Mouse (Mus musculus) left cerebral cortex, adult 9 months (tissue): ENCODE results near the gene 1700003H04Rik.

Experiments
- DNase-seq, 2 experiments: peaks; one replicate each; pipeline ENCODE4 v3.0.0; 2022; ENCODE audit warnings: low spot score in 2 of 2

1700003H04Rik gene

GRCm38 (mm10) chr3:124581001-124581400 lies at the start of gene 1700003H04Rik:
TSS of gene 1700003H04Rik (minus strand) at chr3:124581101.
- no peak for DNase-seq

GRCm38 (mm10) chr3:124623031-124623430 lies 42.1 kb upstream of the 1700003H04Rik start:
- no peak for DNase-seq

DNA sequence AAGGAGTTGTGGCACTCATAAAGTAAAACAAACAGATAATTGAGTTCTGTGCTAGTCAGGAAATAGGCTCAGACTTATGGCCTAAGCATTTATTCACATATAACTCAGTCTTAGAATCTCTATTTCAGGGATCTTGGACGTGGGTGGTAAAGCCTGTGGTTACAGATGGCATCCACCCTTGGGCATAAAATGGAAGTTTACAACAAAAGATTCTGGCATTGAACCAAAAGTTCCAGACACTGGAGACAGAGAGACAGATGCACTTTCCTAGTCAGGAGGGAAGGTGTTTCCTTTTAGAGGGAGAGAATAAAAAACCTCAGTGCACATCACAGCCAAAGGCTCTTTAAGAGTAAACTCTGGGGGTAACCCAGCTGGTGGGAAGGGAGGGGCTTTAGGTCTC lies 32.4 kb upstream of the 1700003H04Rik start:
- peak; percentile 60 to 73 for DNase-seq

DNA sequence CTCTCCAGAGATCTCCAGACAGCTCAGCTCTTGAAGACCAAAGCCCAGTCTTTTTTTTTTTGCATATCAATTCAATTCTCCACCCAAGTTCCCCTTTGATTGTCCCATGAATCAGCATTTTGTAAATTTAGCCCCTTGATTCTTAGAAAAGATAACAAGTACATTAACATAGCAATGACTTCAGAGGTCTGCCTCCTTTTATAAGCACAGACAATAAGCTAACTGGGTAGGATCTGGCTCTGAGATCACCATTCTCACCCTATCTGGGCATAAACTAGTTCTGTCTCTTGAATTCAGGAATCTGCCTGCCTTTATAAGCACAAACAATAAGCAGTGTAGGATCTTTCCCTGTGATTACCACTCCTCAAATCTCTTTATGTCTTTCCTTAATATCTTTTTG lies 29.1 kb upstream of the 1700003H04Rik start:
- no peak for DNase-seq

GRCm38 (mm10) chr3:124606021-124606517 lies 25.2 kb upstream of the 1700003H04Rik start:
- no peak for DNase-seq

- no peak for DNase-seq
Measured at GRCm38 (mm10) chr3:124605518-124605917, 24.6 kb upstream of the 1700003H04Rik start.

DNA sequence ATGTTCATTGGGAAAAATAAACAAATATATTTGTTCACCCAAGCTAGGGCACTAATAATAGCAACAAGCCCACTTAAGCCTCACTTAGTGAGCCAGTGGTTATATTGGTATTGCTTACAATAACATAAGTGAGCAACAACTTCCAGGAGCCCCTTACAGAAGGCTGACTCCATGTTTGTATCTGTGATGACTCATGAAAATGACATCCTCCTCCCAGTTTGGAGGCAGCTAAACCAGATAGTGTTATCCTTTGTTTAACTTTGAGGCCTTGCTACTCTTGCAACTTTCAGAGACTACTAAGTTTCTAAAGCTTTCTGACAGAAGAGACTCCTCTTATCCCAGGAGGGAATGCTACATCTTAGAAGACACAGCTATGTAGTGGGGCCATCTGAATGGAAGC lies 16.9 kb upstream of the 1700003H04Rik start:
- no peak for DNase-seq

DNA sequence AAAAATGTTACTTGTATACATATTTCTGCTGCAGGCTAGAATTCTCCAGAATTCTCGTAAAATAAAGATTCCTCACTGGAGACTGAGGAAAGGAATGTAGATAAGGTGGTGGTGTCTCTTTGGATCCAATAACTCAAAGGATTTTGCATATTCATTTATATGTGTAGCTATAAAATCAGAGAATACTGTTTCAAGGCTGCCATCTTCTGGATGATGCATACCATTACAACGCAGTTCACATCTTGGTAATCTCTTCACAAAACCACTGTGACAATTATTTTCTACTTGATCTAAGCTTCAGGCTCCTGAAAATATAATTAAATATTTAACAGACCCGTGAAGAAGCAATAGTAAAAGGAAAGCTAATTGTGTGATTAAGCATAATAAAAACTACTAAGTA lies 6.6 kb upstream of the 1700003H04Rik start:
- DNase-seq = peak in 1 of 2 experiments; percentile 8

GRCm38 (mm10) chr3:124585761-124586160 lies 4.9 kb upstream of the 1700003H04Rik start:
- no peak for DNase-seq

DNA sequence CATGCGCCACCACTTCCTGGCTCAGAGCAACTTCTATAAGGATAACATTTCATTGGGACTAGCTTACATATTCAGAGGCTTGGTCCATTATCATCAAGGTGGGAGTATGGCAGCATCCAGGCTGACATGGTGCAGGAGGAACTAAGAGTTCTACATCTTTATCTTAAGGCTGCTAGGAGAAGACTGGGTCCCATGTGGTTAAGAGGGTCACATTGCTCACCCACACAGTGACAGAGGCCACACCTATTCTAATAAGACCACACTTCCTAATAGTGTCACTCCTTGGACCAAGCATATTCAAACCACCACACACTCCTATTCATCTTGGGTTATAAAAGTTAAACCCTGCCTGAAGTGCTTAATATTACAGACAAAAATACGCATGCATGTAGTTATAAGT lies 23.6 kb downstream of the 1700003H04Rik start:
- DNase-seq = no peak

- DNase-seq = no peak
Measured at GRCm38 (mm10) chr3:124555963-124556362, 24.9 kb downstream of the 1700003H04Rik start.

GRCm38 (mm10) chr3:124555092-124555491 lies 25.8 kb downstream of the 1700003H04Rik start:
- no peak for DNase-seq

- no peak for DNase-seq
Measured at GRCm38 (mm10) chr3:124548898-124549297, 32.0 kb downstream of the 1700003H04Rik start.

DNA sequence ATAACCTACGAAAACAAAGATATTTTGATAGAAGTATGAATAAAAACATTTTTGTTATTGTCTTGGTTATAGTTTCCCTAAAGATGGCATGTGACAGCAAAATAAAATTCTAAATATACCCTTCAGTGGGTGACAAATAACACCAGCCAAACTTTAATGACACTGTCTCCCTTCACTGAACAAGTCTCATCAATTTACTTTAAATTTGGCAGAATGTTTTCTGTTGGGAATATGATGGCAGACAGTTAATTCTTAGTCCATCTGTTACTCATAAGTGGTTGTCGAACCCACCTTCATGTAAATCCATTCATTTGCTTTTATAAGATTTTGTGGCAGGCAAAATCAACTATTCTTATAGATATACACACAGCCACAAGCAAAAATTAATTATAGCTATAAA lies 42.6 kb downstream of the 1700003H04Rik start:
- DNase-seq = no peak

- DNase-seq = no peak
Measured at GRCm38 (mm10) chr3:124536602-124537001, 44.3 kb downstream of the 1700003H04Rik start.

DNA sequence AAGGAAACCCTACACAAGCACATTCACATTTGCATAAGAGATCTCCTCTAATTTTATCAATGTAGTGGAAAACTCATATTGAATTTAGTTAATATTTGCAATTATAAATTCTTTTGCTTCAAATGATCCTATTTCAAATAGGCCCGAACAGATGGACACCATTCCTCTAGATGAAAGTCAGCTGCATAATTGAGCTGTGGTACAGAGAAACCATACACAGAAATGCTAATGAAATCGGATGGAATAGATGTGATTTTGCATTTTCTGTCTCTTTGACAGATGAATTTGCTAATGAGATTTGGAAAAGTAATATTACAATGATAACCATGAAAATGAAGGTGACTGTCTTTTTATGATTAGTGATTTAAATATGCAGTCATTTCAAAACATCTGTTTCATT lies 62.1 kb downstream of the 1700003H04Rik start:
- no peak for DNase-seq
